Mouse (Mus musculus) ES-CJ7 (cell line): ENCODE measurements around the gene Nhej1.
A peak's percentile ranks its signal among the peaks of the same experiment; 100 is the strongest.

Source experiments
- DNase-seq: peaks from one replicate; pipeline ENCODE4 v3.0.0; 2011; ENCODE audit warnings: low read depth, low spot score

The Nhej1 gene

DNA sequence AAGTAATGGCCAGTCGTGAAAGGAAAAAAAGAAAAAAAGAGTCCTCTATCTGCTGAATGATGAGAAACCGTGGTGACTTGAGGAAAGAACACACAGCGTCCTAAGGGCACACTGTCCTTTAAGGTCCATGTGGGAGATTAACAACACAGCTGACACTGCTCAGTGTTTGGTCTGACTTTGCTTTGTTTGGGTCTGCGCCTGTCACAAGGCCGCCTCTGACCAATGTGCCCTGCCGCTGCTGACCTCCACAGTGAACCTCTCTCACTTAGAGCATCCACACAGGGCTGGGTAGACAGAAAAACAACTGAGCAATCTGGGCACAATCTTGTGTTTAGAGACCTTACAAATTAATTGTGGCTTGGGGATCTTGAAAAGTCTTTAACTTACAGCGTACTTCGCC is 148.0 kb downstream of the Nhej1 start:
- no peak for DNase-seq

DNA sequence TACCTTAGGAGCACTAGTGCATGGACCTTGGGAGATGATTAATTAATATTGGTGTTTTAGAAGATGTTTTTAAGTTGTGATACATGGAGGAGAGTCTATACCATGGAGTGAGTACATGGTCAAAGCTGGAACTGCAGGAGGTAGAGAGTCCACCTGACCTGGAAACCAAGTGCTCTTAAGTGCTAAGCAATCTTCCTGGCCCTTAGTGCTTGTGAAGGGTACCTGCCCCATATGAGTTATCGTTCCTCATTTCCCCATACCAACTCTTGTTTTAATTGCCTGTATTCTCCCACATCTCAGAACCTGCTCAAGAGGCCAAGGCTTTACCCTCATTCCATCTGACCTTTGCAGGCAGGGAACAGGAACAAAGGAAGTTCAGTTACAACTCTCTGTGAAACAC is 149.1 kb downstream of the Nhej1 start:
- no peak for DNase-seq

DNA sequence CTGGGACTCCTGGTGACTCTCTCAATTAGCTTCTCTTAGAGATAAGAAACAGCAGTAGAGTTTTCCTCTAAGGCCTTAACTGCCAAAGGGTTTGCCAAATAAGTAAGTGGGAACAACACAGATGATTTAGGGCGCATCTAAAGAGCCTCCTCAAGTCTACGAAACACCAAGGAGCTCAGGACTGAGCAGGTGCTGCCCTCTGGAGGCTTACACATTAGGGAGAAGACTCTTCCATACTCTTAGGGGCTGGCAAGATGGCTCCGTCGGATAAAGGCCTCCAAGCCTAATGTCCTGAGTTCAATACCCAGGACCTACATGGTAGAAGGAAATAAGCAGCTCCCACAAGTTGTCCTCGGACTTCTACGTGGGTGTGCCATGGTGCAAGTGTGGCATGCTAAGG is 151.4 kb downstream of the Nhej1 start:
- peak; percentile 37 for DNase-seq

DNA sequence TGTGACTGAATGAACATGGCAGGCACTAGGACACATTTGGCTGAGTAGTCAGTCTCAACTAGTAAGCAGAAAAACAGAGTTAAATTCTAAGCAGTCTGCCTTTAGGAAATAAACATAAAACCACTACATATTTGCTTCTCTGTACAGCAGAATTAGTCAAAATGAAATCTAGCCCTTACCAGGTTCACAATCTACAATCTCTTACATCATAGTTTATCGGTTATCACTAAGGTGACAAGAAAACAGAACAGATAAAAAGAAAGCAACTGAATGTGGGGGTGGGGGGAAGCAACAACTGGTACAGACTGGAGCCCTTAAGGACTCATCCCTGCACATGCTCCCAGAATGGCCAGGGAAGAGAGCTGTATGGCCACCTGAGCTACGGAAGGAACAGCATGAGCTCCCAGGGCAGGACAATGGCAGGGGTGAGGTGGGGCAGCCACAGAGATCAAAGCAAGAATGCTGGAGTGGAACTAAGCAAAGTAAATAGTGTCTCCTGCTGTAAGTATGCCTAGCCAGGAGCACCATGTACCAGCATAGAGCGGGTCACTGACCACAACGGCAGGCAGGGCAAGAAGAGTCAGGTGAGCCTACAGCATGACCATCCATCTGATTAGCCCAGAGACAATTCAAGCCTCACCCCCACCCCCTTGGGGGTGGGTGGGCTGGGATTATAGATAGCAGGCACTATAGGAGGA is 153.5 kb downstream of the Nhej1 start:
- DNase-seq = no peak

DNA sequence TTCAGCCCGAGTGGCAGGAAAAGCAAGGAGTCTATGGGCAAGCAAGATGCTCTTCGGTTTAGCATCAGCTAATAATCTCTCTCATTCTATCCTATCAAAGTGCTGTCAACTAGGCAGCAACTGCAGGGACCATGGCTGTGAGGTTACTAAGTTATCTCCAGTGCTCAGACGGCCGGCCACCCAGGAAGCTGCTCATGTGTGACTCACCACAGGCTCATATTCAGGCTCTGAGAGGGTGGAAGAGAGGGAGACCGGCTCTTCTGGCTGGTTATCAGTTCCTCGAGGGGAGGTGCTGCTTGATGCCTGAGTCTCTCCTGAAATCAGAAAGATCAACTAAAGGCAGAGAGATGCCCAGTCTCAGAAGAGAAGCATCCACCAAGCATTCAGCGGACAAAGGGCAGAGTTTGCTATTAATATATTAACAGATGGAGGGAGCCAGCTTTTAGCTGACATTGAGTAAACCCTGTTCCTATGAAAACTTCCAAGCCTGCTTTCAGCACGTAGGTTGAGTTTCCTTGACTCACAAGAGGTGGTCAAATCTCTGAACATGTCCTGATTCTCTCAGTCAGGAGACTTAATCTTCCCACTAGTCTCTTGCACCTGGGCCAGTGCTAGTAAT is 156.9 kb downstream of the Nhej1 start:
- no peak for DNase-seq

DNA sequence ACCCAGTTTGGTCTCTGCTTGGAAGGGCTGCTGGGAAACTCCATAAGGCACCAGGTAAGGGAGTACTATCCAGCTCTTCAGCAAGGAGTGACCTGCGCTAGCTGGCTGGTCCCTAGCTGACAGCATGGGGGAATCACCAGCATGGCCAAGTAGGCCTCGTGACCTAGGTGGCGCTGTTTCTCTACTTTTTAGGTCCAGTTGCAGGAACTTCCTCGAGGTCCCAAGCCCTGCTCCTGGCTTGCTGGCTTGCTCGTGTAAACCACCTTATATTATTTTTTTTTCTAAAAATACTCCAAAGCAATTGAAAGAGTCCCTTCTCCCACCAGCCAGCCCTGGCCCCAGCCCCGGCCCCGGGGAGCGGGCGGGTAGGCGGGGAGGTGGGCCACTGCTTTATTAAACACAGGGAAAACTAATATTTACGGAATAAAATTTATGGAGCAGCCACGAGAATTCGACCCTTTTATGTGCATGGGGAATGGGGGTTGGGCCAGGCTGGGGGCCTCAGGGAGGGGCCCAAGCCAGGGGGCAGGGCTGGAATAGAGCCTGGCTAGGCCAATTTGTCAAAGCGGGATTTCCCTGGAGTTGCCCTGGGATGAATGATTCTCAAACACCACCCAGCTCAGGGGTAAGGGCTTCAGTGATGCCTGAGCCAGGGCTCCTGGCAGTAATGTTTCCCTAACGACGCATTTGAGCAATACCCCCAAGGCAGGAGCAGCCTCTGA is 160.3 kb downstream of the Nhej1 start:
- peak; percentile 91 for DNase-seq

DNA sequence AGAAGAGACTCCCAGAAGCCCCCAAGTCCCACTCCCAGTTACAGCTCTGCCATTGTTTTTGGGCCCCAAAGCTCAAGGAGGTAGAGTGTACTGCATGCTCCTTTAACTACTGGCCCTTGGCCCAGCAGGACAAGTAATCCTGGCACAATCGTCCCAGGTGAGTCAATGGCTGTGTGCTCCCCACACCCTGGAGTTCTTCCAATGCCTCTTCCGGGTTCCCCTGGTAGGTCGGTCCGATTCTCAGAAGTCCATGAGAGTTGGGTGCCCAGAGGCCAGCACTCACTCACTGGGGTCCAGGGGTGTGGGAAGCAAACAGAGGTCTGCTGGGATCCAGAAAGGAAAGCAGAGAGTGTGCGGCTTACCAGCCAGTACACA is 162.2 kb downstream of the Nhej1 start:
- DNase-seq = no peak

DNA sequence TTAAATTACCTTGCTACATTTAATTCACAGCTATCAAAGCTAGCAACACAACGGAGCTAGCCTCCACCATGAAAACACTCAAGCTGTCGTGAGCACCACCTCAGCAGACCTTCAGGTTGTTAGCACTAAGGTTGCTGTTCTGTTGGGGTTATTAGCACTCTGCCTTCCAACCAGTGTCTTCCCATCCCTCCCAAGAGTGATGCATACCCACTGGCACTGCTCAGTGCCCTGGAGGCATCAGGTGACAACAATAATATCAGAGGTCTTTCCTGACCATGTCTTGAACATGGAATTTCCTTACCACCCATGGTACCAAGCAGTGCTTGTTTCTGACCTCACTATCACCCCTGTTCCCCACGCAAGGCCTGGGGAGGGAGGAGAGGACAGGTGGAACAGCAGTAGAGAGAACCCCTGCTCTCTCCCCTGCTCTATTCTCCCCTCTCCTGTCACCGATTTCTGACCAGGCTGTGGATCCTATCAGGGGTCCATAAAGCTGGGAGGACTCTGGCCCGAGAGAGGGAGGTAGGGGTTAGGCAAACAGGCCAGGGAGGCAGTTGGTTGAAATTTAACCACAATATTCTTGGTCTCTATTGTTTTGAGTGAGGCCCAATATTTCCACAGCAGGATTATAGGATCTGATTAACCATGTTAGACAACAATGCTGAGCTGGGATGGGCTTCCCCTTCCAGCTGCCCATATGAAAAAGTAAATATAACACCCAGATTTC is 162.7 kb downstream of the Nhej1 start:
- DNase-seq = no peak

DNA sequence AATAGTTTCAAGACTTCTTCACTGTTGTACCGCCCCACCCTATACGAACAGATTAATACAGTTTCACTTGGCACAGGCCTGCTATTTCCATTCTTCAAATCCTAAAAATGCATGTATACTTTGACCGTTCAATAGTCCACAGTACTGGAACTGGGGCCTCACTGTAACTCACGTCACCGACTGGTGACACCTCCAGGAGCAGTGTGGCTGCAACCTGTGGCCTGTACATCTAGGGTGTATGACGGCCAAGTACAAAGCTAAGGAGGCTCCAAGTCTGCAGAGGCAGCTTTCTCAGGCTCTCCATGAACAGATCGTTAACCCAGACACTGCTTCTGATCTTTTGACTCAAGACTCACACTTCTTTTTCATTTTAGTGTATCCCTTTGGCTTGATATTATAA is 163.3 kb downstream of the Nhej1 start:
- DNase-seq = no peak

DNA sequence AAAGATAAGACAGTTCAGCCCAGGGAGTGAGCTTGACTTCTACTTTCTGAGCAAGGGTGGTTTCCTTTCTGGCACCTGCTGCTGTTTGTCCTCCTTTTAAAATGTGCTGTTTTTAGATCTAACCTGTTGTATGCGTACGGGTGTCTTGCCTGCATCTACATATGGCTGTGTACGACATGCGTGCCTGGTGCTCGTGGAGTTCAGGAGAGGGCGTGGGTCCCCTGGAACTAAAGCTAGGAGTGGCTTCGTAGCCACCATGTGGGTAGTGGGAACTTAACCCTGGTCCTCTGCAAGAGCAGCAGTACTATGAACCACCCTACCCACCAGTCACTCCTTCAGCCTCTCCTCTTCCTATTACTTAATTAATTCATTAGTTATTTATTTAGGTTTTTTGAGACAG is 164.9 kb downstream of the Nhej1 start:
- no peak for DNase-seq

DNA sequence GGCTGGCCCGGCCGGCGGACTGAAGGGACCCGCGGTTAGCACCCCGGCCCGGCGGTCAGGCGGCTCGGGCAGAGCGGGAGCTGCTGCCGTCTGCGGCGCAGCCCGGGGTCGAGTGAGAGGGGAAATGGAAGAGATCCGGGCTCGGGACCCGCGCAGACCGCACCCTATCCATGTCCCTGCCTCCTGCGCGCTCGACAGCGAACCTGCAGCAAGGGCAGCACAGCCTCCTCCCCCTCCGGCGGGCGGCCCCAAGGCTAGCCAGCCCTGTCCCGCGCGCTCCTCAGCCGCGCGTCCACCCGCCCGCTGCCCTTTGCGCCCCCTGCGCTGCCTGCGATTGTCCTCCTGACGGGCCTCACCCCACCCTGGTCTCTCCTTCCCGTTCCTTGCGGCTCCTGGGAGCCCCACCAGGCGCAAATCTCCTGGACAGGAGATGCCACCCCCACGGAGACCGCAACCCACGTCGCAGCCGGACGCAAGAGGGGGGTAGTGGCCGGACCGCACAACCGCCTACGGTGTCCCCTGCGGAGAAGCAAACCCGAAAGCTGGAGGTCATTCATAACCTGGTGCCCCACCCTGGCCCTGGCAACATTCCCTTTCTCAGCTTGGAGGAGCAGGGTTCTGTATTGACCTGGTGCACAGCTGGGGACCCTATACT is 173.3 kb downstream of the Nhej1 start, which contains the start of gene Ihh:
Gene Ihh, minus strand, starts transcription at position 117 of the 655 bp plus-strand sequence.
- no peak for DNase-seq

DNA sequence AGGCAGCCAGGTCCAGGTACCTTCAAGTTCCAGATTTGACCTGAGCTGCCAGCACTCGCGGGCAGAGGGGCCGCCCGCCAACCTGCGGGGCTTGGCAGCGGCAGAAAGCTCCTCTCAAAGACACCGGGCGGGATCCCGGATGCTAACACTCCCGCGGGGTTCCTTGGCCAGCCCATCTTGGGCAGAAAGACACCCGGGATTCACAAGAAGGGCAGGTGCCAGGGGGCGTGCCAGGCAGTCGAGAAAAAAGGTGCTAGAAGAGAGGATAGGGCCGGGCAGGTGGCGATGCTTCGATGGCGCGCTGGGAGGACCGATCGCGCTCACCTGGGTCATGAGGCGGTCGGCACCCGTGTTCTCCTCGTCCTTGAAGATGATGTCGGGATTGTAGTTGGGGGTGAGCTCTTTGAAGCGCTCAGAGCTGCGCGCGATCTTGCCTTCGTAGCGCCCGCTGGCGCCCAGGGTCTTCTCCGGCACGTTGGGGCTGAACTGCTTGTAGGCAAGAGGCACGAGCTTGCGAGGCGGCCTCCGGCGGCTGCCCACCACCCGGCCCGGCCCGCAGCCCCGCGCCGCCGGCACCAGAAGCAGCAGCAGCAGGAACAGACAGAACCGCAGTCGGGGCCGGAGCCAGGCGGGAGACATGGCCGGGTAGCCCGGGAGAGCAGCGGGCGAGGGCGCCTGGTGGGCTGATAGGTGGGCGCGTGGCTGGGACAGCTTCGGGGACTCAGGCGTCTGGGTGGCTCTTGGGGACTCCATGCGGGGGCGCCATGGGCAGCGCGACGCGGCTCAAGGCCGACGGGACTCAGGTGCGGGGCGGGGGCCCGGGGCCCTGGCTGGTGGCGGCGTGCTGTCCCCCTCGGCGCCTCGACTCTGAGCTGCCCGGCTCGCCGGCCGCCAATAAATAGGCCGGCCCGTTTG is 174.2 kb downstream of the Nhej1 start:
- DNase-seq = peak; percentile 55

DNA sequence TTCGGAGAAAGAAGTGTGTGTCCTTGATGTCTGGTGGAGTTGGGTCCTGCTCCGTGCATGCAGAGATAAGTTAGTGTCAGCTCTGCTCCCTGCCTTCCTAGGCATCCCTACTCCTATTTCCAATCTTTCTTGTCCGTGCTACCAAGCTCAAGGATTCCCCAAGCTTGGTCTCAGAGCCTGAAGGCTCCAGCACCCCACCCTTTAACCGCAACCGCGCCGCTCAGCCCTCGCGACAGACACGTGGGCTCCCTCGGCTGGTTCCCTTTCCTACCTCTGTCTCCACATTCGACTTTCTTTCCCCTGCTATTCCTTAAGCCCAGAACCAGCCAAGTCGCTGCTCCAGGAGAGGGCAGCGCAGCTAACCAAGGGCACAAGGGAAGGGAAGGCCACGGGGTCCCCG is 174.9 kb downstream of the Nhej1 start:
- DNase-seq = peak; percentile 56

DNA sequence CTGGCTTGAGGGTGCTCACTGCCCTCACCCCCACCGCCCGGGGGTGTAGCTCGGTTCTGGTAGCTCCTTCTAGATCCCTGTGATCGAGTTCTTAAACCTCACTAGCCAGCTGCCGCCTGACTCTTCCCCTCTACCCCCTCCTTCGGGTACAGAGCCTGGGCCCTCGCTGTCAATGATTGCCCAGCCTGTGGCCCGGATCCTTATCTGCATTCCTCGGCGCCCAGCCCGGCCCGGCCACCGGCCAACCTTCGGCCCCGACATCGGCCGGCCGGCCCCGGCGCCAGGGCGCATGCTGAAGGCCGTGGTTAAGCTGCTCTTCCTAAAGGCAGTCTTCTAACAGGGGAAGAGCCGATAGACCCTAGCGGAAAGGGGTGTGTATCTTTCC is 175.3 kb downstream of the Nhej1 start:
- DNase-seq = no peak

DNA sequence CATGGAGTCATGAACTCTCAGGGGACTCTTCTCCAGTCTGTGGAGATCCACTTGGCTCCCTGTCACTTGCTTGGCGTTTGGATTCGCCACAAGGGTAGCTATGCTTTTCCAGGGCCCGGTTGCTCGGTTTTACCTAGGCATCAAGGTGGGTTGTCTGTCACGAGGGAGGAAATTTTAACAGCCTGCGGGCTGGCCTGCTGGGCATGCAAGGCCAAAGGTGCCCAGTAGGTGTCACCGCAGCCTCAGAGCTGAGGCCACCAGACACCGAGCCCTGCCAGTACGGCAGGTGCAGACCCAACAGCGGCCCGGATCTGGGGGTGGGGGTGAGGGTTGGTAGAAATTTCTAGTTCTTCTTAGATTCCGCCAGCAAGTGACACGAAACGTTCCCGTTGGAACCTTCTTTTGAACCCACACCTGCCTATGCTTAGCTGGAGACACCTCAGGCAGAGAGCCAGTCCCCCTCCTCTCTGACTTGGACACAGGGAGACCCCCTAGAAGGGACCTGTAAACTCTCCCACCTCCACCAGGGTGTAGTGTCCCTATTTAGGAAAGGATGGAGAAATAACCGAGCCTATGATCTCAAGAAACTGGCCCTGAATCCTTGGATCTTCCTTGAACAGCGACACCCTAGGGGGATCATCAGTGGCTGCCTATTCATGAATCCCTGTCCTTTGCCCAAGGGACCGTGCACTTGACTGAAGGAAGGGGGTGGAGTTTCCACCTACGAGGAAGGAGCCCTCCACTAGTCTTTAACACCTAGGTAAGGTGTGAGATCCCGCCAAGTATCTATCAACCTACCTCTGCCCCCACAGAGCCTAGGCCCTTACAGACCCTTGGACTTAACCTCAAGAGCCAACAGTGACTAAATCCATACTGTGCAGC is 176.0 kb downstream of the Nhej1 start:
- DNase-seq = peak; percentile 81

DNA sequence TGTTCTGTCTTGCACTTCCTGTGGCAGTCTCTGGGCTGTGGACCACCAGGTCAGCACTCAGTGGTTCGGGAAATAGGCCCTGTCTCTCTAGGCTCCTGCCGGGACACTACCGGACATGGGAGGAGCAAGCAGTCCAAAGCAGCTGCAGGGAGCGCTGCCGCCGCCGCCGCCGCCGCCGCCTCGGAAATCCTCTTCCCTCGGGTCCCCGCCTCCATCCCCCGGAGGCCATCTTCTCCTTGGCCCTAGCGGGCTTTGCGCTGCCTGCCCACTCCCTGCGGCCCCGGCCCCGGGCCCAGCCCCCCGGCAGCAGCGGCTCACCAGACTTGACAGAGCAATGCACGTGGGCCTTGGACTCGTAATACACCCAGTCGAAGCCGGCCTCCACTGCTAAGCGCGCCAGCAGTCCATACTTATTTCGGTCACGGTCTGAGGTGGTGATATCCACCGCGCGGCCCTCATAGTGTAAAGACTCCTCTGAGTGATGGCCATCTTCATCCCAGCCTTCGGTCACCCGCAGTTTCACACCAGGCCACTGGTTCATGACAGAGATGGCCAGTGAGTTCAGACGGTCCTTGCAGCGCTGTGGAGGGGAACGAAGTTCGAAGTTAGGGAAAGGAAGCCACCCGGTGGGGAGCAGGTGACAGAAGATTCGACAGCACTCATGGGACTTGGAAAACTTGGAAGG is 176.9 kb downstream of the Nhej1 start:
- no peak for DNase-seq

DNA sequence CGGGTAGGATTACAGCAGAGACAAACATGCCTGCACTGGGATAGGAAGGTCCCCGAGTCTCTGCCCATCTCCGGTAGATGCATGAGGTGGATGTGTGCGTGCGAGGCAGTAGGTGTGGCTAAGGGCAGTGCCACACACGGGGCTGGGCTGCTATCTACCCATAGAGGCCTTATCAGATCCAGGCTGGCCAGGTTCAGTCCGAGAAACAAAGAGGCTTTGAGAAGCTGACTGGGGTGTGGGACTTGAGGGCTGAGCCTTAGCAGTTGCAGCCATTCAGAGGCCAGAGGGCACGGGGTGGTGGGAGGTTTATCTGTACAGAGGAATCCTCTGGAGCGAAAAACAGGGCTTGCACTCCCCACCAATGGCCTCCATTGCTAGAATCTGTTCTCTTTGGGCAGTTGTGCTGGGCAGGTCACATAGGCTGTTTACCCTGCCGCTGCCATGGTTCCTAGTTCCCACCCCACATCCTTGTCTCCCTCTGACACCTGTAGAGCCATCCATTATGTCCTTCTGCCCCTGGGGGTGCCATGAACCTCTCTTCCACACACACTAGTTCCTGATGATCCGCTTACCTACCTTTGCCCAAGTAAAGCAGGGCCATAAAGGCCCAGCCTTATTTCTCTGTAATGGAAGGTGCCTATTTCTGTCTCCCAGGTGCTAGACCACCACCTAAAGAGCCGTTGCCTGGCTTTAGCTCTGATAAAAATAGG is 183.2 kb downstream of the Nhej1 start:
- DNase-seq = no peak

DNA sequence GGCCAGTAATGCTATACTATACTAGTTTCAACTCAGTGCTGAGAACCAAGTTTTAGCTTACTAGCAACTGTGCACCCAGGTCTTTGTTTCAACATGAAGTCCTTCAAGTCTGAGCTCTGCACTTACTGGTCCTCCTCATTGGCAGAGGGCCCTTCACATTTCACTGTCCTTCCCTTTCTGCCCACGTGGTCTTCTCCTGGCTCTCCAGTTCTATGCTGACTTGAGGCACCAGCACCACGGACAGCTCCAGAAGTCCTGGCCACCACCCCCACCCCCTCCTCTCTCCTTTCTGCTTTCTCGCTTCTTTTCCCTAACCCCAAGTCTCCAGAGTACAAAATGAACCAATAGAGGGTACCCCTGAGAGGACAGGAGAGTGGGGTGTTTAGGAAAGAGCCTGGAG is 185.2 kb downstream of the Nhej1 start:
- DNase-seq = no peak
